Mouse (Mus musculus) A20 (cell line): Measurements from ENCODE around the gene Ifna1.

Experiments used
- DNase-seq: peaks from one replicate; pipeline ENCODE4 v3.0.0-alpha.2; 2011; ENCODE audit warnings: low read depth, low spot score

Ifna1 gene

GRCm38 (mm10) chr4:88872691-88873090 lies 22.8 kb downstream of the Ifna1 start:
- DNase-seq, result peak; percentile 52

GRCm38 (mm10) chr4:88875435-88876095 lies 25.7 kb downstream of the Ifna1 start:
- DNase-seq, result no peak

DNA sequence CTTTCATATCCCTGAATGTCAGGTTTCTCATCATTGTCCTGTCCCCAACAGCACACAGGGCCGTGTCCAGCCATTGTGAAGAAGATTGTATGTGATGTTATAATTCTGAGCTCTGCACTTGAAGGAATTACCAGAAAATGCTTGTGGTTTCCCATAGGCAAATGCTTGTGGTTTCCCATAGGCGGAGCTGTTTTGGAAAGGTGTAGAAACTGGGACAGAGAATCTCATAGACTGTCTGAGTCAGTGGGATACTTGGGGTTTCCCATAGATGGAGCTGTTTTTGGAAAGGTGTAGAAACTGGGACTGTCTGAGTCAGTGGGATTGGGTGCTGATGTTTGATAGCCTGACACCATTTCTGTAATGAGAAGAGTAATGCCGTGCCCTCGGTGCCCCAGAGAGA lies 26.6 kb downstream of the Ifna1 start:
- DNase-seq, result no peak

DNA sequence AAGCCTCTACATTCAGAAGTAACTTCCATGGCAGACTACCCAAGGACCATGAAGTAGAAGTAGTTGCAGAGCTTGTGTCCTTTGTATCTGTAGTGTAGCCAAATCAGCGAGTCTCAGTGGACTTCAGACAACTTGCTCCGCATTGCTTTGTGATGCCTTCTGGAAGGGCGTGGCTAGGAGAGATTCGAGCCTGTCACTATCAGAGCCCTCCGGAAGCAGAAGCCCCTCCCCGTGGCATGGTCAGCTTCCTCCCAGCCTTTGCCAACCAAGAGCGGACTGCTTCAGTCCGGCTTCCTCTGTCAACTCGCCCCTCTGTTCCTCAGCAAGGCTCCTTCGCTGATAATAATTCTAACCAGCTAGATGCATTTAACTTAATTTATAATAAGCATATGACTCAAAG lies 28.4 kb downstream of the Ifna1 start:
- no peak for DNase-seq

DNA sequence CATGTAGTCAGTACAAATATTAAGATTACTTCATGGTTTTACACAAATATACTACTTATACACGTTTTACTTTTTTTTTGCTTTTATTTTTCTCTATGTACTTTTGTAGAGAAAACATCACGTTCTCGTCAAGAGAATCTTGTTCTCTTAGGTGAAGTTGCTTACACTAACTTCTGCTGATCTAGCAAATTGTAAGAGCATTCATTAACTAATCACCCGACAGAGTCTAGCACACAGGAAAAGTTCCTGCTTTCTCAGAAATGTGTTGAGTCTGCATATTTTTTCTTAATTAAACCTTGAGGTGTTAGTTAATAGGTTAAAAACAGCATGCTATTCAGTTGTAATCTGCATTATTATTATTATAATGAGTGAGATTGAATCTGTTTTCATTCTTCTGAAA lies 28.9 kb downstream of the Ifna1 start:
- DNase-seq, result no peak

DNA sequence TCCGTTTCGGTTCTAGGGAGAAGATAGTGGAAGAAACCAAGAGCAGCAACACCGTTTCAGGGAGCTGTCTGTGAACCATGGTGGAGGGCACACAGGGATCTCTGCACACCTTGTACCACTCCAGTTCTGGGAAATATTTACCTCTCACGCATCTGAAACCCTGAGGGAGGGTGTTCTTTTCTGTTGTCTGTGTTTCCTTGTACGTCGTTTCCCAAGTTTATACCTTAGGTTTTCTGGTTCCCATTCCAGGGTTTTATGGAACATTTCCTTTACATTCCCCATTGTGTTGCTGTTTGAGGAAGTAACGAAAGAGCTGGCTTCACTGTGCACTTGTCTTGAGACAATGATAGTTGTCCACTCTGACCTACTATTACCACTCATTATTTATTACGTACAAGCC lies 30.2 kb downstream of the Ifna1 start, which contains the start of gene Ifne:
Gene Ifne (minus strand): TSS at position 101 of the 400 bp plus-strand sequence.
- DNase-seq, result no peak

DNA sequence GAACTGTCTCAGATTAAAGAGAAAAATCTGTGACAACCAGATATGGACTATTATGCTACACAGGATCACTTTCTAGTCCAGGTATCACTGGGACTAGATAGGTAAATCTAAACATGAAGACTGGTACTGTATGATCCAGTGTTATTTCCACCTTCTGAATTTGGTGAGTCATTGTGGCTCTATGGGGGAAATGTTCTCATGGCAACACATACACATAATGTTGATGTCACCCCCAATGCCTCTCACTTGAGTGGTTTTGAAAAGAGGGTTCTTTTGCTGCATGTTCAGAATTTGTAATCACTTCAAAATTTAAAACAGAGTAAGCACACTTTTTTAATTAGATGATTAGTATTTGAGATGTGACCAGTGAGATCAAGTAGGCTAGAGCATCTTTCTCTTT lies 38.3 kb downstream of the Ifna1 start:
- no peak for DNase-seq

DNA sequence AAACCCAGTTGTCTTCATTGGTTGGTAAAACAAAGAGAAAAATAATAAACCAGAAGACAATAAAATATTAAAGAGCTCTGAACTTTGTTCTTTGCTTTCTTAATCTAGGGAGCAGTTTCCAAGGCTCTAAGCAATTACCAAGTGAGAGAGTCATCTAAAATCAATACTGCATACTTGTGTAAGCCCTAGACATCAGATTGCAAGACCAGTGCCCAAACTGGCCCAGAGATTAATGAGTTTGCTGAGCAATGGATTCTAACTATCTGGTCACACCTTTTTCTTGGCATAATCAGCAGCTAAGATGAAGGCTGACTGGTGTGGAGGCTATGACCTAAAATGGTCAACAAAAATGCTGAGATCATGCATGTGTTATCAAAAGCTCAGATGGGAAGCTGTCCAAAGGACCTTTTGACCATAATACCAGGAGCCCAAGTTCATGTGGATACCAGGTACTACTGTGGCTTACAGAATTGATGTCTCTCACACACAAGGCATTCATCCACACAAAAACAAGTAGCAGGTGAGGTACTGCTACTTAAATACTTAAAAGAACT lies 43.4 kb downstream of the Ifna1 start:
- DNase-seq, result no peak
